Mouse (Mus musculus) lung, embryonic 14.5 days (tissue): ENCODE results near the gene Thada. TPM values are rescaled to one million over a fixed set of nuclear protein-coding genes. Genes with fewer than 3 reads are reported as not detected.
"Not testable (repeated sequence)": the region's sequence is repeated elsewhere in the genome, so short reads cannot be mapped to it uniquely, and the experiment has no call there.

Experiments
- ATAC-seq: fragments of 200-750 bp; cut with Nextera tagmentation; 2 replicates; pipeline ENCODE4 v1.8.0; 2017; ENCODE audit warnings: mild to moderate bottlenecking, moderate TSS enrichment, moderate library complexity; ENCODE audit not compliant: insufficient read depth
- DNase-seq: peaks from one replicate; pipeline ENCODE4 v3.0.0-alpha.2; 2015
- H3K27ac ChIP-seq: fragments of 300-500 bp; sonication (generic); 2 replicates; pipeline ENCODE4 v1.5.1; 2014; ENCODE audit warnings: low read depth, mild to moderate bottlenecking, moderate library complexity
- H3K27me3 ChIP-seq: fragments of 300-500 bp; sonication (generic); 2 replicates; pipeline ENCODE4 v1.6.1; 2014; ENCODE audit warnings: low read length, control low read depth; ENCODE audit not compliant: insufficient read depth
- H3K36me3 ChIP-seq: fragments of 300-500 bp; sonication (generic); 2 replicates; pipeline ENCODE4 v1.6.1; 2014; ENCODE audit warnings: control low read depth; ENCODE audit not compliant: insufficient read depth
- H3K4me1 ChIP-seq: fragments of 300-500 bp; sonication (generic); 2 replicates; pipeline ENCODE4 v1.6.1; 2014; ENCODE audit warnings: antibody characterized with exemption, control low read depth; ENCODE audit not compliant: insufficient read depth
- H3K4me2 ChIP-seq: fragments of 300-500 bp; sonication (generic); 2 replicates; pipeline ENCODE4 v1.6.1; 2014; ENCODE audit warnings: mild to moderate bottlenecking
- H3K4me3 ChIP-seq: fragments of 300-500 bp; sonication (generic); 2 replicates; pipeline ENCODE4 v1.5.1; 2014; ENCODE audit warnings: low read depth, low read length
- H3K9ac ChIP-seq: fragments of 300-500 bp; sonication (generic); 2 replicates; pipeline ENCODE4 v1.6.1; 2014
- H3K9me3 ChIP-seq: fragments of 300-500 bp; sonication (generic); 2 replicates; pipeline ENCODE4 v1.6.1; 2016; ENCODE audit warnings: low read depth, low read length, control low read depth
- CTCF ChIP-seq: IDR thresholded peaks from 2 replicates; pipeline ENCODE4 v1.5.1; 2016; ENCODE audit warnings: antibody characterized with exemption, low read depth
- WGBS: fragments of 180-500 bp; shearing (Covaris S2); extraction: QIAGEN DNeasy Blood & Tissue Kit; methylation state at CpG from one replicate; pipeline ENCODE4 v1.1.7; 2014; 5-methylcytosine and 5-hydroxymethylcytosine counted together
- polyA plus RNA-seq: library from polyadenylated mRNA; unstranded; fragments of >200 nt; fragmentation: Nextera tagmentation; extraction: Ambion mirVana; gene quantifications from 2 replicates; pipeline ENCODE4 v1.2.1, GENCODE M21; 2014

Gene Thada
- polyA plus RNA-seq, 1 experiment from 2014 or later = 14.5 TPM

GRCm38 (mm10) chr17:84188374-84188961 lies 277.5 kb downstream of the Thada start:
- DNase-seq = peak; percentile 97
- ATAC-seq = peak; percentile 91
- peak overlapping the region; percentile 99 for H3K27ac ChIP-seq
- no peaks in the 10 kb centered on the region for H3K27me3 ChIP-seq
- peaks cover 35% of the 10 kb centered on the region for H3K36me3 ChIP-seq
- under 1% methylated on average over 38 of the region's 38 CpGs for WGBS
- peaks cover 9% of the 10 kb centered on the region for H3K4me1 ChIP-seq
- peak overlapping the region; percentile 96 for H3K4me2 ChIP-seq
- peak overlapping the region; percentile 93 for H3K4me3 ChIP-seq
- H3K9ac ChIP-seq = peak overlapping the region; percentile 84
- TF ChIP-seq CTCF = peak; percentile 18; the same call in 1 of the 2 replicates
- H3K9me3 ChIP-seq = no peaks in the 10 kb centered on the region

GRCm38 (mm10) chr17:84187727-84188373 lies 278.2 kb downstream of the Thada start, which contains the start of gene Zfp36l2:
Gene Zfp36l2, minus strand, starts transcription at chr17:84187947.
- Histone ChIP-seq H3K4me1 (peaks cover 16% of the 10 kb centered on the region), H3K27me3 (no peaks in the 10 kb centered on the region), H3K27ac (peak within 1 kb of the TSS; percentile 99), H3K36me3 (peaks cover 35% of the 10 kb centered on the region), H3K9ac (peak within 1 kb of the TSS; percentile 98), H3K4me2 (peak within 1 kb of the TSS; percentile 96), H3K9me3 (no peaks in the 10 kb centered on the region), H3K4me3 (peak within 1 kb of the TSS; percentile 93)
- no peak for TF ChIP-seq CTCF
- WGBS = under 1% methylated on average over 61 of the region's 76 CpGs
- DNase-seq (peak; percentile 98), ATAC-seq (peak; percentile 90)

- ATAC-seq = peak; percentile 28
- 1% methylated on average over 7 of the region's 37 CpGs for WGBS
Measured at GRCm38 (mm10) chr17:84187264-84187663, 278.7 kb downstream of the Thada start.

GRCm38 (mm10) chr17:84186451-84187202 lies 279.4 kb downstream of the Thada start:
- Histone ChIP-seq H3K4me3 (peak overlapping the region; percentile 93), H3K4me2 (peak overlapping the region; percentile 77), H3K27me3 (no peaks in the 10 kb centered on the region), H3K27ac (peak overlapping the region; percentile 97), H3K9ac (peak overlapping the region; percentile 98), H3K36me3 (peaks cover 24% of the 10 kb centered on the region), H3K4me1 (peaks cover 23% of the 10 kb centered on the region), H3K9me3 (no peaks in the 10 kb centered on the region)
- no peak for ATAC-seq
- peak; percentile 68 for DNase-seq
- WGBS = under 1% methylated on average over 80 of the region's 80 CpGs
- TF ChIP-seq CTCF = peak; percentile 21; the same call in 1 of the 2 replicates

More at GRCm38 (mm10) chr17:84187264-84187663, 278.7 kb downstream of the Thada start:
- H3K4me2 ChIP-seq = peak overlapping the region; percentile 96
- H3K9ac ChIP-seq = peak overlapping the region; percentile 98
- peak overlapping the region; percentile 99 for H3K27ac ChIP-seq
- H3K36me3 ChIP-seq = peaks cover 30% of the 10 kb centered on the region
- peaks cover 21% of the 10 kb centered on the region for H3K4me1 ChIP-seq
- DNase-seq, H3K27me3 ChIP-seq, H3K9me3 ChIP-seq: not testable (repeated sequence)
- H3K4me3 ChIP-seq = peak overlapping the region; percentile 93

- ATAC-seq = no peak
- TF ChIP-seq CTCF = peak; percentile 60
- peaks cover 21% of the 10 kb centered on the region for H3K36me3 ChIP-seq
- H3K27me3 ChIP-seq = no peaks in the 10 kb centered on the region
- under 1% methylated on average over 106 of the region's 108 CpGs for WGBS
- H3K9me3 ChIP-seq = no peaks in the 10 kb centered on the region
- H3K27ac ChIP-seq = peak overlapping the region; percentile 97
- peak; percentile 84 for DNase-seq
- peak overlapping the region; percentile 98 for H3K9ac ChIP-seq
- H3K4me1 ChIP-seq = peaks cover 30% of the 10 kb centered on the region
- H3K4me2 ChIP-seq = peak overlapping the region; percentile 77
- H3K4me3 ChIP-seq = peak overlapping the region; percentile 93
Measured at GRCm38 (mm10) chr17:84185581-84186450, 280.2 kb downstream of the Thada start.

GRCm38 (mm10) chr17:84185011-84185411 lies 281.0 kb downstream of the Thada start:
- H3K27me3 ChIP-seq = no peaks in the 10 kb centered on the region
- H3K4me2 ChIP-seq = peak overlapping the region; percentile 77
- peaks cover 35% of the 10 kb centered on the region for H3K4me1 ChIP-seq
- ATAC-seq (no peak), DNase-seq (peak; percentile 68)
- H3K9me3 ChIP-seq = no peaks in the 10 kb centered on the region
- peak overlapping the region; percentile 97 for H3K27ac ChIP-seq
- H3K36me3 ChIP-seq = peaks cover 21% of the 10 kb centered on the region
- 2% methylated on average over 7 of the region's 7 CpGs for WGBS
- no peak for TF ChIP-seq CTCF
- peak overlapping the region; percentile 98 for H3K9ac ChIP-seq
- peak overlapping the region; percentile 93 for H3K4me3 ChIP-seq
